Mouse (Mus musculus): ENCODE measurements at regions not wholly inside any gene's neighbourhood (a gene's known extent, or its start where the extent isn't known, plus 50 kb on each side); places are given as distances from the start of the nearest gene placed in this dataset.

DNA sequence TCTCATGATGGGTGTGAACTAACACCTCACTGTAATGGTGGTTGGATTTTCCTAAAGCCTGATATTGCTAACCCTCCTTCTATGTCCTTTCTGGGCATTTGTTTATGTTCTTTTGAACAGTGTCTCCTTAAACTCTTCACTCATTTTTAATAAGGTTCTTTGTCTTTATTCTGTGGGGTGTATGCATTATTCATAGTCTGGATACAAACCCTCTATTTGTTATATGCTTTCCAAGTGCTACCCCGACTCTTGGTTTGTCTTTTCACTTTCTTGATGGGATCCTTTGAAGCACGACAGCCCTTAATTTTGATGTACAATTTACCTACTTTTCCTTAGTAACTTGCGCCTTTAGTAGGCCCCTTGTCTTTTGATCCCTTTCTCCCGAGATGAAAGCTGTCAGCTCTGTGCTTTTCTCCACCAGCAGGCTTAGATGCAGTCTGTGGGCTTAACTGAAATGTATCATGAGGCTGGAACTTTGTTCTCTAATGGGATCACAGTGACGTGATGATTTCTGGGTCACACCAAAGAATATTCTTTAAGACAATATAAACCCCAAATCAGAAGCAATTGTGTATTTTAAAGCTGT, 138.0 kb upstream of the Pbx1 start:
- TF ChIP-seq ETS1 (IDR thresholded peaks at IDR 0.05; ENCODE audit: low read depth, low read length): no peak
- no peak for TF ChIP-seq CHD1 (IDR thresholded peaks at IDR 0.05; ENCODE audit: low read depth, low read length)
- TF ChIP-seq MYB (IDR thresholded peaks at IDR 0.05; ENCODE audit: low read depth, low read length): no peak
- no peak for TF ChIP-seq NELFE (IDR thresholded peaks at IDR 0.05; ENCODE audit: low read depth, low read length)
- no peak for TF ChIP-seq ELF1 (IDR thresholded peaks at IDR 0.05; ENCODE audit: low read depth, low read length)
- no peak for TF ChIP-seq GATA1 (IDR thresholded peaks at IDR 0.05; ENCODE audit: low read depth, low read length)
- TF ChIP-seq BHLHE40 (IDR thresholded peaks at IDR 0.05; ENCODE audit: borderline replicate concordance, low read depth, low read length): no peak
- no peak for TF ChIP-seq MEF2A (IDR thresholded peaks at IDR 0.05; ENCODE audit: extremely low read depth, insufficient replicate concordance, low read depth, low read length, poor library complexity, severe bottlenecking)
- no peak for TF ChIP-seq UBTF (IDR thresholded peaks at IDR 0.05; ENCODE audit: borderline replicate concordance, insufficient read depth, low read depth, low read length)
- no peaks in the 10 kb centered on the region for H3K36me3 ChIP-seq (ENCODE audit: control insufficient read depth in 1 of 2, insufficient read depth in 2 of 2, low read length in 2 of 2)
- no peak overlapping the region for H3K4me3 ChIP-seq (ENCODE audit: control insufficient read depth in 1 of 2, insufficient read depth in 1 of 2, low read depth in 2 of 2, low read length in 2 of 2)
- H3K4me1 ChIP-seq (ENCODE audit: control insufficient read depth in 1 of 2, insufficient read depth in 2 of 2, low read length in 2 of 2): no peaks in the 10 kb centered on the region
- H3K79me2 ChIP-seq (ENCODE audit: control insufficient read depth, insufficient read depth, low read length, poor library complexity): no peaks in the 10 kb centered on the region
- no peak overlapping the region for H3K9ac ChIP-seq (ENCODE audit: control insufficient read depth, low read depth, low read length, poor library complexity, severe bottlenecking)
- no peaks in the 10 kb centered on the region for H3K9me3 ChIP-seq (replicated peaks; ENCODE audit: insufficient read depth, low read length)
- DNase-seq (ENCODE audit: low read depth, low spot score): no peak
- H3K27ac ChIP-seq (ENCODE audit: control insufficient read depth, low read depth, low read length): no peak overlapping the region
- no peaks in the 10 kb centered on the region for H3K27me3 ChIP-seq (ENCODE audit: control insufficient read depth in 1 of 2, insufficient read depth in 2 of 2, low read length in 2 of 2)

DNA sequence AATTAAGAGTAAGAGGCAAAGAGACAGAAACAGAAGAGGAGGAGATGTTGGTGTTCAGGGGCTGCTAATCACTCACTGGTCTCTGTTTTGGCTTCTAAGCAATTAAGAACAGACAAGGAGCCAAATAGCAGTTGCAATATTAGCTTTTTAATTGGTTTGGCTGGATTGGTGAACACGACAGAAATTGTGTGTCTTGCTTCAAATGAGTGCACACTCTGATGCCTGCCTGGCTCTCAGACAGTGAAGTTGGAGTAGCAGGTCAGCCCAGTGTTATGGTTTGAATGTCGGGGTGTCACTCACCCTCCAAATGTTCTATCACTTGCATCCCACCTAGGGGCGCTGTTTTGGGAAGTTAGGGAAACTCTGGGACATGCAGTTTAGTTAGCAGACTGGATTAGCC, 120.3 kb upstream of the Pbx1 start:
- Histone ChIP-seq H3K4me1 (ENCODE audit: control insufficient read depth in 1 of 2, insufficient read depth in 2 of 2, low read length in 2 of 2) (no peaks in the 10 kb centered on the region), H3K27ac (ENCODE audit: control insufficient read depth, low read depth, low read length) (no peak overlapping the region), H3K27me3 (ENCODE audit: control insufficient read depth in 1 of 2, insufficient read depth in 2 of 2, low read length in 2 of 2) (no peaks in the 10 kb centered on the region), H3K36me3 (ENCODE audit: control insufficient read depth in 1 of 2, insufficient read depth in 2 of 2, low read length in 2 of 2) (no peaks in the 10 kb centered on the region), H3K4me3 (ENCODE audit: control insufficient read depth in 1 of 2, insufficient read depth in 1 of 2, low read depth in 2 of 2, low read length in 2 of 2) (no peak overlapping the region), H3K79me2 (ENCODE audit: control insufficient read depth, insufficient read depth, low read length, poor library complexity) (no peaks in the 10 kb centered on the region), H3K9me3 (replicated peaks; ENCODE audit: insufficient read depth, low read length) (no peaks in the 10 kb centered on the region), H3K9ac (ENCODE audit: control insufficient read depth, low read depth, low read length, poor library complexity, severe bottlenecking) (no peak overlapping the region)
- TF ChIP-seq TAL1 (IDR thresholded peaks at IDR 0.05; ENCODE audit: low read length) (no peak), KAT2A (conservative IDR thresholded peaks at IDR 0.05; ENCODE audit: low read depth, low read length) (no peak), POLR2AphosphoS5 (IDR thresholded peaks at IDR 0.05; ENCODE audit: borderline replicate concordance, low read depth, low read length) (no peak), MAFK (IDR thresholded peaks at IDR 0.05; ENCODE audit: borderline replicate concordance, low read depth, low read length) (no peak), ZC3H11A (IDR thresholded peaks at IDR 0.05; ENCODE audit: low read depth, low read length) (no peak), GATA1 (IDR thresholded peaks at IDR 0.05; ENCODE audit: low read depth, low read length) (no peak), ELF1 (IDR thresholded peaks at IDR 0.05; ENCODE audit: low read depth, low read length) (no peak), NELFE (IDR thresholded peaks at IDR 0.05; ENCODE audit: low read depth, low read length) (no peak), MYB (IDR thresholded peaks at IDR 0.05; ENCODE audit: low read depth, low read length) (no peak), MYC (IDR thresholded peaks at IDR 0.05; ENCODE audit: low read depth, low read length) (no peak), POLR2A (IDR thresholded peaks at IDR 0.05; ENCODE audit: control insufficient read depth in 1 of 2, insufficient read depth in 1 of 2, low read depth in 1 of 2, low read length in 2 of 2, poor library complexity in 1 of 2) (no peak), HCFC1 (IDR thresholded peaks at IDR 0.05; ENCODE audit: low read depth, low read length) (no peak)
- no peak for DNase-seq (ENCODE audit: low read depth, low spot score)

Data from MEL (cell line).